Mouse (Mus musculus) left cerebral cortex, postnatal 14 days (tissue): Measurements from ENCODE around the gene Zfp113. TPM values are rescaled to one million over a fixed set of nuclear protein-coding genes. Genes with fewer than 3 reads are reported as not detected.
"Not testable (repeated sequence)": the region's sequence is repeated elsewhere in the genome, so short reads cannot be mapped to it uniquely, and the experiment has no call there.

Source experiments
- DNase-seq, 2 experiments: peaks; one replicate each; pipeline ENCODE4 v3.0.0; 2021 to 2022; ENCODE audit warnings: low spot score in 2 of 2, mixed read lengths in 1 of 2
- intact Hi-C: fragments of 180-260 bp; cut with DNase I; formaldehyde crosslinking; loops from one replicate; pipeline ENCODE4 v1.15.1; 2025
- total RNA-seq, 2 experiments: library from RNA; stranded (reverse); gene quantifications; 2 replicates each; pipeline ENCODE4 v1.2.3; 2021

The Zfp113 gene
- total RNA-seq, 2 experiments from 2014 or later, result 8.9 to 9.2 TPM

DNA sequence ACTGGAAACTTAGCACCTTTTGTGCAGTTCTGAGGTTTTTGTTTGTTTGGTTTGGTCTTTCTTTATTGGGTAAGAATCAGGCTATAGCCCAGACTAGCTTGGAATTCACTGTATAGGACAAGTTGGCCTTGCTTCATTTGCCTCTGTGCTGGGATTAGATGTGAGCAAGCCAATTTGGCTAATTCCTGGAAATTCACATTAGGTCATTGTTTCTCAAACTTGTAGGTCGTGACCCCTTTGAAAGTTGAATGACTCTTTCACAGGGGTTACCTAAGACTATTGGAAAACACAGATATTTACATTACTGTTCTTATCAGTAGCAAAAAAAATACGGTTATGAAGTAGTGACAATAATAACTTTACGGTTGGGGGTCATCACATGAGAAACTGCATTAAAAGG, 1.2 kb downstream of the Zfp113 start:
- intact Hi-C loops, result no loop called here
- DNase-seq, result no peak

DNA sequence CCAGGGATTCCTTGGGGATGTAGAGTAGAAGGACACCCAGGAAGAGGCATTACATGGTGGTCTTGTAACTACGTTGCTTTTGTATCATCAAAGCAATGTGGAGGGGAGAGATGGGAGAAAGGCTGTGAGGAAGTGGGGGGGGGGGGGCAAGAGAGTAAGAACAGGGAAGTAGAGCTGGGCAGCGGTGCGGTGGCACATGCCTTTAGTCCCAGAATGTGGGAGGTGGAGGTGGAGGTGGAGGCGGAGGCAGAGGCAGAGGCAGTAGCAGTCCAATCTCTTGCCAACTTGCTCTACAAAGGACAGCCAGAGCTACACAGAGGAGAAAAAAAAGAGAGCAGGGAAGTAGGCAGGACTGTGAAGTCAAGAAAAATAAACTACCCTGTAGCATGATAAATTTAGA, 17.0 kb downstream of the Zfp113 start:
- intact Hi-C loops, result no loop called here
- DNase-seq, result no peak

DNA sequence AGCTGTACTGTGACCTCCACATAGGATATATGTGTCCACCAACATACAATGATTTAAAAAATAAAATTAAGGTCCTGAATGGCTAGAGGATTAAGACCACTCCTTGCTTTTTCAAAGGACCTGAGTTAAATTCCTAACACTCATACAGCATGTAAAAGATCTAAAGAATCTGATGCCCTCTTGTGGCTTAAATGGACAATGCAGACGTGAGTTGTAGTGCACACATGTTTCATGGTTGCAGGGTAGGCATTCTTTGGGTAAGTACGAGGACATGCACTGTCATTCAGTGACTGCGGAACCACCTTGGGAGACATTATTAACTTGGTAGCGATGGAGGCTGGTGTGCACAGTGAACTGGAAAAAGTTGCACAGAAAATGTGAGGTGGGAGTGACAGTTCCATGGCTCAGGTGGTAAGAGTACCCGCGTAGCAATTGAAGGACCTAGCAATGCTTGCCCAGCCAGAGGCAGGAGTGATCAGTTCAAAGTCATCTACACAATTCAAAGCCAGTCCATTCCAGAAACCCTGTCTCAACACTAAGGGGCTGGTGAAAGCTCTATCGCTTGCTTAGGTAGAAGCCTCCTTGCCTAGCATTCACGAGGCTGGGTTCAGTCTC, 17.5 kb downstream of the Zfp113 start:
- intact Hi-C loops, result no loop called here
- peak; percentile 36 to 48 for DNase-seq

DNA sequence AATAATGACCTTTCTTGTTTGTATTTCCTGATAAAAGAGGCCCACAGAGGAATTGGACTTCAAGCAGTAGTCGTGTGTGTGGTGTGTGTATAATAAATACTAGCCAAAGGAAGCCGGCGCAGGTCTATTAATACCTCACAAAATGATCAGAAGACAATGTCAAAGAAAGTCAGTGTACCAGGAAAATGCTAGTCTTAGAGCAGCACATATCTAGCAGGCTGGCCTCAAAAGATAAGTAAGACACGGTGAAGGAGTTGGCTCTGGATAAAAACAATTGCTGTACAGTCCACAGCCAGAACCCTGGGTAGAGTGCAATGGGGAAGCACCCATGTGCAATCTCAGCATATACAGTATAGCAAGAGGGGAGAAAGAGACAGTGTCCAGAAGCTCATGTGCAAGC, 18.3 kb downstream of the Zfp113 start:
- no peak for DNase-seq
- intact Hi-C loops, result no loop called here

DNA sequence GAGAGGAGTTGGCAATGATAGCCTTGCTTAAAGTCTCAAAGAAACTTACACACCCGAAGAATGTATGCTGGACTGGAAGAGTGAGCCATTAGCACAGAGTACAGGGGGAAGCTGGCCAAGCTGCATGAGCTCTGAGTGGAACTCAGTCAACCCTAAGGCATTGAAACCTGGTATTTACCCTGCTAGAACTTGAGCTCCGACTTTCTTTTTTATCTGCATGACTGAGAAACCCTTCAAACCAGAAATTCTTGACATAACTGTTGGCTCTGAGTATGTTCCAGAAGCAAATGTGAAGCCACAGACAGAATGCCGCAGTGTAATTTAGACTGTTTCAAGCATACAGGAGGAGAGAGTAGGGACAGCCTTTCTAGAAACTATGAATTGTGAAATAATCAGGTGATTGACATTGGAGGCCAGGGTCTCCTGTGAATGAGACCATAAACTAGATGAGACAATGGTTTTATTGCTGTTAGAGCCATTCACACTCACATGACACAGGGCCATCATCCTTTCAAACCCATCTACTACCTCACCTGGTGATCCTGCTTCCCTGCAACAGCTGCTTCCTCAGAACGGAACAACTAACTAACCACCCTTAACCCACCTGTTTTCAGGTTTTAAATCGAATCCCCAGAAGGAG, 23.0 kb downstream of the Zfp113 start:
- DNase-seq, result no peak
- intact Hi-C loops, result no loop called here

DNA sequence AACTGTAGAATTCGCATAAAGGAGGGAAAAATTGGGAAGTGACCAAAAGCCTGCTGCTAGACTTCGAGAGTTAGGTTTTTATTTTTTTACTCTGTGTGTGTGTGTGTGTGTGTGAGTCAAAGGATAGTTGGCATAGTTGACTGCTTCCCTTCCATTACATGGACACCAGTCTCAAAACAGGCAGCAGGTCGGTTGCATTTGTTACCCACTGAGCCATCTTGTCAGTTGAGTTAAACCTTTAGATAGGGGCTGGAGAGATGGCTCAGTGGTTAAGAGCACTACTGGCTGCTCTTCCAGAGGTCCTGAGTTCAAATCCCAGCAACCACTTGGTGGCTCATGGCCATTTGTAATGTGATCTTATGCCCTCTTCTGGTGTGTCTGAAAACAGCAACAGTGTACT, 37.5 kb downstream of the Zfp113 start:
- no peak for DNase-seq
- intact Hi-C loops, result loop anchor here (10.0 kb wide), 2 partner anchors 233 to 333 kb away; partner anchors contain the start of genes Mepce and Zcwpw1

DNA sequence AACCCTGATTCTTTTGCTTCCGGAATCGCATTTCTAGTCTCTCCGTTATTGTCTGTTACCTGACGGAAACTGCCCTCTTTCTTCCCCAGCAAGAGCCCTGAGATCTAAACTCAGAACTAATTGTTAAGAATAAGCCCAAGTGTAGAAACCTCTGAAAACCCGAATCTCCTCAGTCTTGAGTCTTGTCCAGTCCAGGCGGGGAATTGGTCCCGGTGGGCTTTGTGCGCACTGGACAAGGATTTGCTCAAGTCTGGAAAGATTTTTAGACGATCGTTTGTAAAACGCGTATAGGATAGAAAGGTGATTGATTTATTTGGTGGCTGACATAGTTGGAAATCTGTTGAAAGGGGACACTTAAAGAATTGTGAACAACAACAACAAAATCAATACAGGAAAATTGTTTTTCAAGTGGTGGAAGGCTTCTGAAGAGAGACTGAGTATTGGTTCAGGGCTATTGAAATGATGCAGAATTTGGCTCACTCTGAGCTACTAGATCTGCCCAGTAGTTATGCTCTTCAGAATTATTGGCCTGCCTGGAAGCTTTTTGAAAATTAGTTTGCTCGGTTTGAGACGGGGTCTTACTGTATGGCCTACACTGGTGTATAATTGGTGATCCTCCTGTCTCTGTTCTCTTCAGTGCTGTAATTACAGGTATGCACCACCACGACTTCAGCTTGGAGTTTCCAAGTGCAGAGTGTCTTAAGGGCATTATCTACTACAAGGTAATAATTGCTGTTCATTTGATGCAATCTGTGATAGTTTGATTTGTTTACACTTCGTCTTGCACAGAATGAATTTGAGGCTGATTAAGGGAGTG, 38.1 kb downstream of the Zfp113 start:
- no peak for DNase-seq
- intact Hi-C loops, result loop anchor here (10.0 kb wide), 2 partner anchors 233 to 333 kb away; partner anchors contain the start of genes Mepce and Zcwpw1

DNA sequence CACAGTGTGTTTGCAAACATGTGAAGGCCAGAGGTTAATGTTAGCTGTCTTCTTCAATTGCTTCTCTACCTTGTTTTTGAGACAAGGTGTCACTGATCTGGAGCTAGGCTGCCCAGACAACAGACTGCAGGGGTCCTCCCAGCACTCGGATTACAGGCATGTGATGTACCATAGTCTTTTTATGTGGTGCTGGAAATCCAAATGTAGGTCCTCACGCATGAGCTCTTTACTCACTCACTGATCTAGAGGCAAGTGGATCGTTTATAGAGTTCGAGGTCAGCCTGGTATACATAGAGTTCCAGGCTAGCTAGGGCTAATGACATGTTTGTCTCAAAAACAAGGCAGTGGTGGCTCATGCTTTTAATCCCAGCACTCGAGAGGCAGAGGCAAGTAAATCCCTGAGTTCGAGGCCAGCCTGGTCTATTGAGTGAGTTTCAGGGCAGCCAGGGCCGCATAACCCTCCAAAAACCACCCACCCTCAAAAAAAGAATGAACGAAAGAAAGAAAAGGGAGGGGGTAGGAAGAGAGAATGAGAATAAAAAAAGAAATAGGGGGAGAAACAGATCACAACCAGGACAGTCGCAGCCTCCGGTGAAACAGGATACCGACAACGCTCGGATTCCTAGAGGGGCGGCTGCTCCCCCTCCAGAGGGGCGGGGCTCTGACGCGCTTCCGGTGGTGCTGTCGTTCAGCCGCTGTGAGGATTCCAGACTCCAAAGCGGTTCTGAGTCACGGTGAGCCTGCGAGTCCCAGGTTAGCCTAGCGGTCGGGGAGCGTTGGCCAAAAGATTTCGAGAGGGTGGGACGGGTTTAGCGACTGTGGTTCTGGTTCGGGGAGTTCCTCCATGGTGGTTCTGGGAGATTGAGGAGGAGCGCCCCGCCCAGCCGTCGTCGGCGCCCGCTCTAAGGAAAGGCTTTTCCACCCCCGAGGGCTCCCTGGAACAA, 39.0 kb downstream of the Zfp113 start, which contains the start of gene Zscan21:
TSS of gene Zscan21 (plus strand) at position 649 of the 944 bp plus-strand sequence.
- intact Hi-C loops, result loop anchor here (10.0 kb wide), 2 partner anchors 232 to 332 kb away; partner anchors contain the start of genes Mepce and Zcwpw1
- DNase-seq, result peak; percentile 86 to 88

DNA sequence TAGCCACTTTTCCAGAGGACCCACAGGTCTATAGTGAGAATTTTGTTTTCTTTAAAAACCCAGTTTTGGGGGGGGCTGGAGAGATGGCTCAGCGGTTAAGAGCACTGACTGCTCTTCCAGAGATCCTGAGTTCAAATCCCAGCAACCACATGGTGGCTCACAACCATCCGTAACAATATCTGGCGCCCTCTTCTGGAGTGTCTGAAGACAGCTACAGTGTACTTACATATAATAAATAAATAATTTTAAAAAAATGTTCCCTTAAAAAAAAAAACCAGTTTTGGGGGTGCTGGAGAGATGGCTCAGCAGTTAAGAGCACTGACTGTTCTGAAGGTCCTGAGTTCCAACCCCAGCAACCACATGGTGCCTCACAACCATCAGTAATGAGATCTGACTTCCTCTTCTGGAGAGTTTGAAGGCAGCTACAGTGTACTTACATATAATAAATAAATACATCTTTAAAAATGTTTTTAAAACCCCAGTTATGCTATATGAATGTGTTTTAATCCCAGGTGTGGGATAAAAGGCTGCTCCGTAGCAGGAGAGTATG, 45.6 kb downstream of the Zfp113 start:
- not testable (repeated sequence) for DNase-seq
- intact Hi-C loops, result loop anchor here (10.0 kb wide), 2 partner anchors 225 to 325 kb away; partner anchors contain the start of genes Mepce and Zcwpw1

DNA sequence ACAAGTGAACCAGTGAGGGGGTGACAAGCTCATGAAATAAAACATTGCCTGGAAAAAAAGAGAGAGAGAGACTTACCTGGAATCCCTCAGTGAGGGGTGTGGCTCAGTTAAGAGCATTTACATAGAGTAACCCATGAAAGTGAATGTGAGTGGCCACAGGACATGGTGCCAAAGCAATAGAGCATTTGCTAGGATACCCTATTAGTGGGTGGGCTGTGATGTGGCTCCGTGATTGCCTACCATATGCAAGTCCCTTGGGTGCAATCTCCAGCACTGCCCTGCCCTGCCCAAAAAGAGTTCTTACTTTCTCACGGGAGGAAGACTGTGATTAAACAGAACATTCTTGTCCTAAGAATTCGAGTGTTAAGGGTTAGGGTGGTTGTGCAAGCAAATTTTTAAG, 48.4 kb downstream of the Zfp113 start:
- intact Hi-C loops, result no loop called here
- DNase-seq, result no peak

DNA sequence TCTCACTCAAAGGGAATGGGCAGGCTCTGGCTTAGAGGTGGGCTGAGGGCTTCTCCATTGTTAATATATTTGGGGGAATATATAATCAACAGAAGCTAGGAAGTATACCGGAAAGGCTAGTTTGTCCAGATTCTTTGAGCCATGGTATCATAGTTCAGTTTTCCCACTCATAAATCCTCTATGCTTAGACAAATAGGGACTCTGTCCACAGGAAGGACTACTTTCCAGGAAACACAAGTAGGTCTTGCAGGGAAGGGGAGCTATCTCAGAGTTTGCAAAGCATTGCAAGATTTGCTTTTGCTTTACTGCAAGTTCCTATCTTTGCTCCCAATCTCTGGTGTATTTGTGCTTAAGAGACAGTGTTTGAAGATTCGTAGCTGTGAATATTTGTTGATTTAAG, 50.6 kb downstream of the Zfp113 start:
- no peak for DNase-seq
- intact Hi-C loops, result no loop called here

DNA sequence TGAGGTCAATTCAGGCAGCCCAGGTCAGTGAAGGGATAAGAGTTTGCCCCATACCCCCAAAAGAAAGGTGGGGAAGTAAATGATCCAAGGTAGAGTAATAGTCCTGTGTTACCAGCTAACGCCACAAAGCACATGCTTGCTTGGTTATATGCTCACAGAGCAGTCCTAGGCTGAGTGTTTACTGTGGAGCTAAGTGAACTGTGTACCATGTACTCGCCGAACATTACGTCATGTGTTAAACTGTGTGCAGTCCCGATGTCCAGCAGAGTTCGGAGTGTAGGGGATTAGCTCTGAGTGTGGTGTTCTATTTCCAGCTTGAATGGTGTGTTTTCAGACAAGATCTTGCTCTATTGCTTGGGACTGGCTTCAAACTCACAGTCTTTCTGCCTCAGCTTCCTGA, 61.1 kb downstream of the Zfp113 start:
- DNase-seq, result no peak
- intact Hi-C loops, result no loop called here

DNA sequence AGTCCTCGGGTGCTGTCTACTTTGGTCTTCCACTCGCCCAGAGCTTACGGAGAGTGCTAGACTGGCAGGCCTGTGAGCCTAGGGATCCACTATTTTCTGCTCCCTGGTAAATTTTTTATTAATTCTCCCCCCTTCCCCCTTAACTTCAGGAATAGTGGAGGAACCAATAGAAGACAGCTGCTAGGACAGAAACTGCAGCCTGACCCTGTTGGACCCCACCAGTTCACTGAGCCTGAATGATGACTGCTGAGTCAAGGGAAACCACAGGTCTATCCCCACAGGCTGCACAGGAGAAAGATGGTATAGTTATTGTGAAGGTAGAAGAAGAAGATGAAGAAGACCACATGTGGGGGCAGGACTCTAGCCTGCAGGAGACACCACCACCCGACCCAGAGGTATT, 62.8 kb downstream of the Zfp113 start:
- intact Hi-C loops, result no loop called here
- no peak for DNase-seq

DNA sequence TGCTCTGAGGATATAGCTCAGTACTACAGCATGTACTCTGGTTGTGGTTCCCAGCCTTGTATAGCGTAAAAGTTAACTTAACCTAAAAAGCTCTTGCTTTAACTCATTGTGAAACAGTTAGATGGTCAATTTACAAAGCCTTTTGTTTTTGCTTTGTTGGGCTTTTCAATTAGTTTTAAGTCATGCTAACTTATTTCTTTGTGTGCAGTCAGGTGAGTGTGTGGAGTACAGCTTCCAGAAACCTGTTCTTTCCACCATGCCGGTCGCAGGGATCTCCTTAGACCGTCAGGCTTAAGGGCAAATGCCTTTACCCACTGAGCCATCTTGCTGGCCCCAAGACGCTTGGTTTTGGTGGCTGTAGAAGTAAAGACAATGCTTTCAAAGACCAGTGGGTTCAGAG, 64.8 kb downstream of the Zfp113 start:
- intact Hi-C loops, result no loop called here
- no peak for DNase-seq

DNA sequence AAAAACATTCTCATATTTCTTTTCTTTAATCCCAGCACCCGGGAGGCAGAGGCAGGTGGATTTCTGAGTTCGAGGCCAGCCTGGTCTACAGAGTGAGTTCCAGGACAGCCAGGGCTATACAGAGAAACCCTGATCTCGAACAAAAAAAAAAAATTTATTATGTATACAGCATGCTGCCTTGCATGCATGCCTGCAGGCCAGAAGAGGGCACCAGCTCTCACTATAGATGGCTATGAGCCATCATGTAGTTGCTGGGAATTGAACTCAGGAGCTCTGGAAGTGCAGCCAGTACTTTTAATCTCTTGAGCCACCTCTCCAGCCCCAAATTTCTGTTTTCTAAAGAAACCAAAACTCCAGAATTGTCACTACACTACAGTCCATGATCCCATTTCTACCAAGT, 65.3 kb downstream of the Zfp113 start:
- intact Hi-C loops, result no loop called here
- DNase-seq, result no peak
